Mouse (Mus musculus) induced T-regulatory cell, adult 2 months (primary cell): ENCODE data around the gene Tcte3.
"Not testable (repeated sequence)": the region's sequence is repeated elsewhere in the genome, so short reads cannot be mapped to it uniquely, and the experiment has no call there.

Experiments
- DNase-seq: peaks from one replicate; pipeline ENCODE4 v3.0.0-alpha.2; 2012; ENCODE audit warnings: low read depth

Gene Tcte3

GRCm38 (mm10) chr17:15041175-15041729 is at the start of gene Tcte3, which contains the start of the genes Ermard and Gm3448:
Gene Tcte3, minus strand, starts transcription at chr17:15041488.
Gene Ermard, plus strand, starts transcription at chr17:15041208.
Gene Gm3448, minus strand, starts transcription at chr17:15041537.
- DNase-seq: not testable (repeated sequence)

- no peak for DNase-seq
Observed at GRCm38 (mm10) chr17:15088591-15089001, 47.3 kb upstream of the Tcte3 start.

- DNase-seq: no peak
Observed at GRCm38 (mm10) chr17:15088166-15088565, 46.9 kb upstream of the Tcte3 start.

- DNase-seq: no peak
Observed at GRCm38 (mm10) chr17:15085006-15085405, 43.7 kb upstream of the Tcte3 start.

- DNase-seq: no peak
Observed at GRCm38 (mm10) chr17:15084226-15084848, 43.0 kb upstream of the Tcte3 start.

- no peak for DNase-seq
Observed at GRCm38 (mm10) chr17:15077536-15077935, 36.2 kb upstream of the Tcte3 start.

GRCm38 (mm10) chr17:15075033-15075432 is 33.7 kb upstream of the Tcte3 start:
- no peak for DNase-seq

GRCm38 (mm10) chr17:15072211-15072610 is 30.9 kb upstream of the Tcte3 start:
- no peak for DNase-seq

- DNase-seq: no peak
Observed at GRCm38 (mm10) chr17:15069124-15069523, 27.8 kb upstream of the Tcte3 start.

GRCm38 (mm10) chr17:15068040-15068792 is 26.9 kb upstream of the Tcte3 start:
- DNase-seq: no peak

GRCm38 (mm10) chr17:15066911-15067310 is 25.6 kb upstream of the Tcte3 start:
- no peak for DNase-seq

GRCm38 (mm10) chr17:15066066-15066465 is 24.8 kb upstream of the Tcte3 start:
- DNase-seq: no peak

- DNase-seq: peak; percentile 37
Observed at GRCm38 (mm10) chr17:15065391-15066024, 24.2 kb upstream of the Tcte3 start.

GRCm38 (mm10) chr17:15060356-15060755 is 19.1 kb upstream of the Tcte3 start:
- DNase-seq: no peak

- DNase-seq: no peak
Observed at GRCm38 (mm10) chr17:15059646-15060045, 18.4 kb upstream of the Tcte3 start.

GRCm38 (mm10) chr17:15058161-15058591 is 16.9 kb upstream of the Tcte3 start:
- no peak for DNase-seq

GRCm38 (mm10) chr17:15055925-15056324 is 14.6 kb upstream of the Tcte3 start:
- DNase-seq: no peak

GRCm38 (mm10) chr17:15053829-15054200 is 12.5 kb upstream of the Tcte3 start:
- DNase-seq: not testable (repeated sequence)

GRCm38 (mm10) chr17:15053183-15053828 is 12.0 kb upstream of the Tcte3 start:
- DNase-seq: not testable (repeated sequence)

GRCm38 (mm10) chr17:15052766-15053165 is 11.5 kb upstream of the Tcte3 start:
- not testable (repeated sequence) for DNase-seq

- DNase-seq: not testable (repeated sequence)
Observed at GRCm38 (mm10) chr17:15050338-15050737, 9.1 kb upstream of the Tcte3 start.

- DNase-seq: not testable (repeated sequence)
Observed at GRCm38 (mm10) chr17:15040455-15040854, 833 bp downstream of the Tcte3 start.
